Mouse (Mus musculus) stomach, embryonic 14.5 days (tissue): Measurements from ENCODE around the gene Pde7b. TPM values are rescaled to one million over a fixed set of nuclear protein-coding genes. Genes with fewer than 3 reads are reported as not detected.

Experiments used
- ATAC-seq: fragments of 200-750 bp; cut with Nextera tagmentation; 2 replicates; pipeline ENCODE4 v1.8.0; 2017; ENCODE audit warnings: low read depth, moderate TSS enrichment; ENCODE audit not compliant: insufficient number of reproducible peaks, insufficient read depth, low FRiP score
- H3K27ac ChIP-seq: fragments of 300-500 bp; sonication (generic); 2 replicates; pipeline ENCODE4 v1.5.1; 2014; ENCODE audit warnings: mild to moderate bottlenecking, low read length, moderate library complexity, mixed read lengths
- H3K27me3 ChIP-seq: fragments of 300-500 bp; sonication (generic); 2 replicates; pipeline ENCODE4 v1.6.1; 2014; ENCODE audit warnings: low read length, control low read depth, mixed read lengths; ENCODE audit not compliant: control insufficient read depth, insufficient read depth
- H3K36me3 ChIP-seq: fragments of 300-500 bp; sonication (generic); 2 replicates; pipeline ENCODE4 v1.6.1; 2014; ENCODE audit warnings: mild to moderate bottlenecking, control low read depth, low read length, moderate library complexity, mixed read lengths; ENCODE audit not compliant: control insufficient read depth, insufficient read depth
- H3K4me1 ChIP-seq: fragments of 300-500 bp; sonication (generic); 2 replicates; pipeline ENCODE4 v1.6.1; 2014; ENCODE audit warnings: low read length, control low read depth, mixed read lengths; ENCODE audit not compliant: control insufficient read depth, insufficient read depth
- H3K4me2 ChIP-seq: fragments of 300-500 bp; sonication (generic); replicated peaks from 2 replicates; pipeline ENCODE4 v1.6.1; 2014; ENCODE audit warnings: low read depth, low read length, control low read depth
- H3K4me3 ChIP-seq: fragments of 300-500 bp; sonication (generic); 2 replicates; pipeline ENCODE4 v1.5.1; 2014; ENCODE audit warnings: low read depth, low read length, control low read depth
- H3K9ac ChIP-seq: fragments of 300-500 bp; sonication (generic); replicated peaks from 2 replicates; pipeline ENCODE4 v1.6.1; 2014; ENCODE audit warnings: low read depth, mild to moderate bottlenecking, control low read depth, low read length, moderate library complexity, mixed read lengths
- H3K9me3 ChIP-seq: fragments of 300-500 bp; sonication (generic); 2 replicates; pipeline ENCODE4 v1.6.1; 2016; ENCODE audit warnings: low read depth, low read length, control low read depth; ENCODE audit not compliant: control insufficient read depth
- WGBS: fragments of 180-500 bp; shearing (Covaris S2); extraction: QIAGEN DNeasy Blood & Tissue Kit; methylation state at CpG from one replicate; pipeline ENCODE4 v1.1.7; 2014; 5-methylcytosine and 5-hydroxymethylcytosine counted together
- polyA plus RNA-seq: library from polyadenylated mRNA; unstranded; fragments of >200 nt; fragmentation: Nextera tagmentation; extraction: Ambion mirVana; gene quantifications from 2 replicates; pipeline ENCODE4 v1.2.1, GENCODE M21; 2014

Gene Pde7b
- polyA plus RNA-seq, 1 experiment from 2014 or later = 6.5 TPM

DNA sequence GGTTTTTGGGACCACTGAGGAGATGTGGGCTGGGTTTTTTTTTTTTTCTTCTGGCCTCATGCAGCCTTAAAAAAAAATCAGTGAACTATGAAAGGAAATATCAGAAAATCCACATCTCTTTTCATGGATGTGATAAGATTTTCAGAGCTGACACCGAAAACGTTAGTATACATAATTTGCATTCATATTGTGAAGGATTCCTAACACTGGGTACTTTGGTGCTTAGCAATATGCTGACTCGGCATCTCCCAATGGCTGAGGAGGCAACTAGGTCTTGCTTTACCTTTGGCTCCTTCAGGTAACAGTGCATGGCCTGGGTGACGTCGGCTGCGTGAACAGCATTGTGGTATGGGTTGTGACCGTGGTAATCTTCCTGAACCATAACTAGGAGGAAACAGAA lies 289.0 kb downstream of the Pde7b start:
- Histone ChIP-seq H3K4me1 (no peaks in the 10 kb centered on the region), H3K4me3 (no peak overlapping the region), H3K36me3 (no peaks in the 10 kb centered on the region), H3K27ac (no peak overlapping the region), H3K4me2 (no peak overlapping the region), H3K27me3 (no peaks in the 10 kb centered on the region), H3K9ac (no peak overlapping the region), H3K9me3 (no peaks in the 10 kb centered on the region)
- 91% methylated on average over 7 of the region's 7 CpGs for WGBS
- no peak for ATAC-seq

DNA sequence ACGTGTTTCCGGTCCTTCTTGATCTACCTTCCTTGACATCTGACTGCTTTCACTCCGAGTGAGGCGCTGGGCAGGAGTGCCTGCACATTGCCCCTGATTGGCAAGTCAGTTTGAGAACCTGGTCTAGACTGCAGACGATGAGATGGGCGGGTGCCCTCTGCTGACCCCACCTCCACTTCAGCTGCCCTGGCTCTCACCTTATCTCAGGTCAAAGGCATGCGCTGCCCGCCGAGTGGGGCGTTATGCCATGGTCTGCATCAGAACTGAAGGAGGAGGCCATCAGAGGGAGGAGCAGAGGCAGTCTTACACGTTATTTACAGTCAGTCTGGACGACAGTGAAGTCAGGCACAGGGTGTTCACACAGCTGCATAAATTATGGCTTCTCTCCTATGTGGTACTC lies 293.5 kb downstream of the Pde7b start:
- Histone ChIP-seq H3K36me3 (no peaks in the 10 kb centered on the region), H3K27ac (no peak overlapping the region), H3K4me1 (no peaks in the 10 kb centered on the region), H3K4me3 (no peak overlapping the region), H3K9ac (no peak overlapping the region), H3K9me3 (no peaks in the 10 kb centered on the region), H3K4me2 (no peak overlapping the region), H3K27me3 (no peaks in the 10 kb centered on the region)
- ATAC-seq = no peak
- WGBS = 64% methylated on average over 12 of the region's 12 CpGs

DNA sequence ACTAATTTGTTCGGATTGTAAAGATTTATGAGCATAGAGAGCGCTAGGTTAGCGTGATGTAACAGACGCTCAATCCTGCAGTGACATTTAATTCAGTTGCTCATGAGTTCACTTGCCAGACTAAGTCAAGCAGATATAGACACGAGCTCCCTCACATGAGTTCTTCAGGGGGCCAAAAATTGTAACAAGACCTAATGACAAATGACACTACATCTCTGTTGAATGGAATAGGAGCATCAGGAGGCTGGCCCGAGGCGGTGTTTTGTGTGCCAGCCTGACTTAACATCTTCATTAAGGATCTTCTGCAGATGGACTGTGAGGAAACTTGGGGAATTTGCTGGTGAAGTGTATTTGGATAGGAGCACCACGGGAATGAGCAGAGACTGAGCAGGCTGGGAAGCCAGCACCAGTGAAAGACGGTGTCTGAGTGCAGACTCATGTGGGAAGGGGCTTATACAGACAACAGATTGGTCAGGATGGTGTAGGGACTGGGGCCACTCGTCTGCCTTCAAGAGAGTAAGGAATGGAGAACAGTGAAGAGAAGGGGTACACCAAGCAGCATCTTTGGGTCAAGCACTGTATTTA lies 303.5 kb downstream of the Pde7b start:
- no peak for ATAC-seq
- Histone ChIP-seq H3K36me3 (no peaks in the 10 kb centered on the region), H3K9me3 (no peaks in the 10 kb centered on the region), H3K27me3 (no peaks in the 10 kb centered on the region), H3K4me3 (no peak overlapping the region), H3K27ac (no peak overlapping the region), H3K9ac (no peak overlapping the region), H3K4me1 (no peaks in the 10 kb centered on the region), H3K4me2 (no peak overlapping the region)
- WGBS = 80% methylated on average over 10 of the region's 10 CpGs

DNA sequence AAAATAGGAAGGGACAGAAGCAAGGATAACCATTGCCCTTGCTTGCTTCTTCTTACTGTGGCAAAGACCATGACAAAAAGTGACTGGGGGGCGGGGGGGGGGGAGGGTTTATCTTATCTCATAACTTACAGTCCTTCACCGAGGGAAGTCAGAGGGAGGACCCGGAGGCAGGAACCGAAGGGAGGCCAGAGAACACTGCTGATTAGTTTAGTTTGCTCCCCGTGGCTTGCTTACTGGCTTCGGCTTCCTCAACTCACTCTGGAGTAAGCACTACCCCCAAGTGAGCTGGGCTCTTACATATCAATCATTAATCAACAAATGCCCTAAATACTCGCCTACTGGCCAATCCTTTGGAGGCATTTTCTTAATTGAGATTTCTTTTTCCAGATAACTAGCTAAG lies 304.6 kb downstream of the Pde7b start:
- H3K4me2 ChIP-seq = no peak overlapping the region
- H3K4me1 ChIP-seq = no peaks in the 10 kb centered on the region
- no peak overlapping the region for H3K9ac ChIP-seq
- no peak overlapping the region for H3K27ac ChIP-seq
- no peaks in the 10 kb centered on the region for H3K36me3 ChIP-seq
- H3K27me3 ChIP-seq = no peaks in the 10 kb centered on the region
- ATAC-seq = no peak
- 65% methylated on average over 7 of the region's 7 CpGs for WGBS
- no peaks in the 10 kb centered on the region for H3K9me3 ChIP-seq
- no peak overlapping the region for H3K4me3 ChIP-seq

DNA sequence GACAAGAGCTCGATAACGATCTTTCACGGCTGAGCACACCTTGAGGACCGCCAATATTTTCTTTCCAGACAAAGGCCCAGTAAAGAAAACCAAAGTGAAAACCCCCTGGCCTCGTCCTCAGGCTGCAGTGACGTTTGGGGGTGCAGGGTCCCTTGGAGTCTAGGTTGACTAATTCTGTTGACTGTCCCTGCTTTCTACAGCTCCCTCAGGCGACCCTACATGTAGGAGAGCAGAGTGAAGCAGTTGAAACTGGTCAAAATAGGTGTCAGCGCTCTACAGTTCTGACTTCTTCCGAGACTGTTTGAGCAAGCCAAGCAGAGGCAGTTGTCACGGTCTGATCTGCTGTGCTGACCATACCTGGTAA lies 306.0 kb downstream of the Pde7b start:
- no peaks in the 10 kb centered on the region for H3K4me1 ChIP-seq
- no peaks in the 10 kb centered on the region for H3K27me3 ChIP-seq
- no peaks in the 10 kb centered on the region for H3K9me3 ChIP-seq
- H3K27ac ChIP-seq = 0 out of 2 replicates have a peak overlapping the region, but pooled peaks have one; percentile 6
- H3K9ac ChIP-seq = no peak overlapping the region
- ATAC-seq = no peak
- H3K4me3 ChIP-seq = no peak overlapping the region
- no peak overlapping the region for H3K4me2 ChIP-seq
- WGBS = 82% methylated on average over 10 of the region's 10 CpGs
- no peaks in the 10 kb centered on the region for H3K36me3 ChIP-seq

DNA sequence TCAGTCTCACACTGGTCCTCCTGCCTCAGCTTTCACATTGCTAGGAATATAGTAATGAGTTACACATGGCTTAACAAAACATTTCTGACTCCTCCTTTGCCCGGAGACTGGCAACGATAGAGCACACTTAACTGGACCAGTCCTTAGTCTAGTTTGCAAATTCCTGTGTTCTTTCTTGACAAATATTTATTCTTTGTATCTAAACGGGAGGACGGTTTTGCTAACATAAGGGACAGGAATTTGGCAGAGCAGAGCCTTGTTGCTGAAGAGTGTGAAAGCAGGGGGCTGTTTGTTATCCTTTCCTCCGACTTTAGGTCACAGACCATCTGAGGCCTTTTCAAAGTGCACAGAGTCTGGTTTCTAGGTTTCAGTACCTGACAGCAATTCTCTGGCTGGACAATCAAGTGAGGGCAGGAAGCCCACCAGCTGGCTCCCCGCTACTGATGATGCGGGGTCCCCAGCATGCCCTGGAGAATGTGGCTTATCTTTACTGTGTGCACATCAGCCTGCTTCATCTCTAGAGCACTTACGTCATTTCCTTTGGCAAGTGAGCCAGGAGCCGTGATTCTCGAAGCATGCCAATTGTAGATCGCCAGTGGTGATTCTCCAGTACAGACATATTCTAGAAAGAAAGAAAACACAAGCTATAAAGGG lies 306.5 kb downstream of the Pde7b start:
- H3K27me3 ChIP-seq = no peaks in the 10 kb centered on the region
- H3K9ac ChIP-seq = no peak overlapping the region
- no peak for ATAC-seq
- no peak overlapping the region for H3K4me3 ChIP-seq
- no peak overlapping the region for H3K4me2 ChIP-seq
- WGBS = 41% methylated on average over 11 of the region's 11 CpGs
- no peaks in the 10 kb centered on the region for H3K4me1 ChIP-seq
- H3K36me3 ChIP-seq = no peaks in the 10 kb centered on the region
- no peaks in the 10 kb centered on the region for H3K9me3 ChIP-seq
- 0 out of 2 replicates have a peak overlapping the region, but pooled peaks have one; percentile 2 for H3K27ac ChIP-seq

DNA sequence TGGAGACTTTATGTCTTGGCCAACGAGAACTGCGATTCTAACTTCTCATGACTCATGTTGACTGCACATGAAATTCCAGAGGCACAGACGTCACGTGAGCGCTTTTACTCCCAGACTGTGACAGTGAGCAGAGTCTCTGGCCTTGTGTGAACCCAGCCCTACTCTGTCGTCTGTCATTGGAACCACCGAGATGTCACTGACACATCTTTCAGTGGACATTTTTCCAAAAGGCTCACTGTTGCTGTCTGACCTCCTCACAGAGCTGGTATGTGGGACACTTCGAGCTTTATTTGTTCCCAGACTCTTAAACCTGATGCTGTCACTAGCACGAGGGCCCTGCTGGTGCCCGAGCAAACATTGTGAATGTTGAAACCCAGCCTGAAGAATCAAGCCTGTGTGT lies 315.7 kb downstream of the Pde7b start:
- 63% methylated on average over 10 of the region's 10 CpGs for WGBS
- H3K4me1 ChIP-seq = no peaks in the 10 kb centered on the region
- H3K36me3 ChIP-seq = no peaks in the 10 kb centered on the region
- H3K4me2 ChIP-seq = no peak overlapping the region
- H3K4me3 ChIP-seq = no peak overlapping the region
- H3K27ac ChIP-seq = no peak overlapping the region
- H3K9ac ChIP-seq = no peak overlapping the region
- no peaks in the 10 kb centered on the region for H3K27me3 ChIP-seq
- no peaks in the 10 kb centered on the region; the same call in 1 of the 2 replicates for H3K9me3 ChIP-seq
- ATAC-seq = no peak

DNA sequence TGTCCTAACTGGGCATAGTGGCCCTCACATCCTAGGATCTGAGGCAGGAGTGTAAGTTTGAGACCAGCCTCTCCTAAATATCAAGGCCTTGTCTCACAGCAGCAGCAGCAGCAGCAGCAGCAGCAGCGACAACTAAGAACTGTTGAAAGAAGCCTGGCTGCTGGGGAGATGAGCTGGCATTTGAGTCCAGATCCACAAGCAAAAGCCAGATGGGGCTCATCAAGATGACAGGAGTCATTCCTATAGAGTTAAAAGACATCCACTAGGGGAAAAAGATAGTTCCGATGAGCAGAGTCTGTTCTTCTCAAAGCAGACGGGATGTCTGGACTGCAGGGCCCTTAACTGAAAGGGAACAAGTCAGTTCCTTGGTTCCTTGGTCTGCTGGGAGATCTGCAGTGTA lies 316.5 kb downstream of the Pde7b start:
- Histone ChIP-seq H3K9ac (no peak overlapping the region), H3K4me3 (no peak overlapping the region), H3K9me3 (no peaks in the 10 kb centered on the region; the same call in 1 of the 2 replicates), H3K27me3 (no peaks in the 10 kb centered on the region), H3K36me3 (no peaks in the 10 kb centered on the region), H3K4me1 (no peaks in the 10 kb centered on the region), H3K27ac (no peak overlapping the region), H3K4me2 (no peak overlapping the region)
- WGBS = 40% methylated on average over 3 of the region's 3 CpGs
- no peak for ATAC-seq

DNA sequence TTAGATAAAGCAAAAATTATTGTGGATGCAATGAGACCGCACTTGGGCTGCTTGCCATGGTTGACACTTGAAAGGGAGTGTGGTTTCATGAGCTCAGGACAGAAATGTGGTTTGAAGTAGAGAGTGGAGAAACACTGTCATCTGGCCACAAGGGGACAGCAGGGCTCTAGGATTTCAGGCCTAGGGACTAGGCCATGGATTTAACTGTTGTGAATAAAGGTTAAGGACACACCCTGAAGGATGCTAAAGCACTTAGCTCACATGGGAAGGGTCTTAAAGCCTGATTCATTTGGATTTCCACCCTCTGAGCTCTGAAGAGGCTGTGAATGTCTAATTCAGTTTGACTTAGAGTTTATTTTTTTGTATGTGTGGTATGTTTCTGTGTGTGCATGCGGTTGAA lies 319.4 kb downstream of the Pde7b start:
- no peak for ATAC-seq
- Histone ChIP-seq H3K9me3 (no peaks in the 10 kb centered on the region), H3K36me3 (no peaks in the 10 kb centered on the region), H3K27ac (no peak overlapping the region), H3K4me1 (no peaks in the 10 kb centered on the region), H3K9ac (no peak overlapping the region), H3K4me3 (no peak overlapping the region), H3K27me3 (no peaks in the 10 kb centered on the region), H3K4me2 (no peak overlapping the region)
- 86% methylated on average over 2 of the region's 2 CpGs for WGBS
